Mouse (Mus musculus) liver, adult 2 months (tissue): ENCODE data around the gene Olfr785.

ENCODE experiments used
- CTCF ChIP-seq: fragments of 200-500 bp; IDR thresholded peaks from 2 replicates; pipeline ENCODE4 v1.5.1; 2011; ENCODE audit warnings: low read depth, low read length, control low read depth
- POLR2A ChIP-seq: fragments of 200-500 bp; IDR thresholded peaks from 2 replicates; pipeline ENCODE4 v1.6.1; 2011; ENCODE audit warnings: low read length, control low read depth; ENCODE audit not compliant: insufficient read depth; ENCODE audit errors: extremely low read depth

GRCm38 (mm10) chr10:129427006-129427405 lies 21.8 kb downstream of the Olfr785 start, which contains the start of gene Olfr786:
- no peak for TF ChIP-seq CTCF
- no peak for TF ChIP-seq POLR2A
